Mouse (Mus musculus): Measurements from ENCODE around the gene Sez6l2.
A peak's percentile ranks its signal among the peaks of the same experiment; 100 is the strongest.

Sez6l2 gene

GRCm38 (mm10) chr7:126961965-126962364 is 11.6 kb downstream of the Sez6l2 start:
- DNase-seq = no peak

- peak; percentile 74 for DNase-seq
These were observed 13.4 kb downstream of the Sez6l2 start for GRCm38 (mm10) chr7:126963548-126964286.

GRCm38 (mm10) chr7:126965568-126965967 is 15.2 kb downstream of the Sez6l2 start:
- no peak for DNase-seq

- no peak for DNase-seq
These were observed 17.0 kb downstream of the Sez6l2 start for GRCm38 (mm10) chr7:126967361-126967760.

- no peak for DNase-seq
These were observed 25.1 kb downstream of the Sez6l2 start for GRCm38 (mm10) chr7:126975493-126975892.

- DNase-seq = no peak
These were observed 25.4 kb downstream of the Sez6l2 start, which contains the start of gene Cdipt for GRCm38 (mm10) chr7:126975893-126975949. Gene Cdipt (plus strand): TSS chr7:126975914.

GRCm38 (mm10) chr7:126975950-126976866 is 25.8 kb downstream of the Sez6l2 start, which contains the start of gene Cdiptos:
Gene Cdiptos (minus strand): TSS chr7:126976098.
- peak; percentile 97 for DNase-seq

- peak; percentile 36 for DNase-seq
These were observed 26.6 kb downstream of the Sez6l2 start for GRCm38 (mm10) chr7:126976878-126977459.

GRCm38 (mm10) chr7:126978841-126979240 is 28.5 kb downstream of the Sez6l2 start:
- no peak for DNase-seq

- DNase-seq = no peak
These were observed 31.2 kb downstream of the Sez6l2 start for GRCm38 (mm10) chr7:126981601-126982000.

GRCm38 (mm10) chr7:126982054-126982453 is 31.7 kb downstream of the Sez6l2 start:
- DNase-seq = no peak

- DNase-seq = no peak
These were observed 32.8 kb downstream of the Sez6l2 start for GRCm38 (mm10) chr7:126983113-126983512.

- DNase-seq = no peak
These were observed 34.5 kb downstream of the Sez6l2 start for GRCm38 (mm10) chr7:126984667-126985444.

GRCm38 (mm10) chr7:126986319-126986718 is 36.0 kb downstream of the Sez6l2 start:
- peak; percentile 72 for DNase-seq

GRCm38 (mm10) chr7:126988816-126989215 is 38.5 kb downstream of the Sez6l2 start:
- no peak for DNase-seq

- no peak for DNase-seq
These were observed 46.1 kb downstream of the Sez6l2 start for GRCm38 (mm10) chr7:126996449-126996848.

- no peak for DNase-seq
These were observed 49.2 kb downstream of the Sez6l2 start for GRCm38 (mm10) chr7:126999568-126999967.

- no peak for DNase-seq
These were observed 53.3 kb downstream of the Sez6l2 start for GRCm38 (mm10) chr7:127003620-127004019.

- no peak for DNase-seq
These were observed 53.9 kb downstream of the Sez6l2 start for GRCm38 (mm10) chr7:127004122-127004875.

- no peak for DNase-seq
These were observed 57.1 kb downstream of the Sez6l2 start for GRCm38 (mm10) chr7:127007313-127008024.

GRCm38 (mm10) chr7:127008239-127009019 is 58.1 kb downstream of the Sez6l2 start:
- peak; percentile 38 for DNase-seq

Measured in kidney, adult 18-20 months (tissue).